Mouse (Mus musculus): ENCODE data around the gene Gramd1a. TPM values are rescaled to one million over a fixed set of nuclear protein-coding genes. Genes with fewer than 3 reads are reported as not detected.
A peak's percentile ranks its signal among the peaks of the same experiment; 100 is the strongest.

The Gramd1a gene
- polyA plus RNA-seq, 1 experiment from 2014 or later = 74.5 TPM

DNA sequence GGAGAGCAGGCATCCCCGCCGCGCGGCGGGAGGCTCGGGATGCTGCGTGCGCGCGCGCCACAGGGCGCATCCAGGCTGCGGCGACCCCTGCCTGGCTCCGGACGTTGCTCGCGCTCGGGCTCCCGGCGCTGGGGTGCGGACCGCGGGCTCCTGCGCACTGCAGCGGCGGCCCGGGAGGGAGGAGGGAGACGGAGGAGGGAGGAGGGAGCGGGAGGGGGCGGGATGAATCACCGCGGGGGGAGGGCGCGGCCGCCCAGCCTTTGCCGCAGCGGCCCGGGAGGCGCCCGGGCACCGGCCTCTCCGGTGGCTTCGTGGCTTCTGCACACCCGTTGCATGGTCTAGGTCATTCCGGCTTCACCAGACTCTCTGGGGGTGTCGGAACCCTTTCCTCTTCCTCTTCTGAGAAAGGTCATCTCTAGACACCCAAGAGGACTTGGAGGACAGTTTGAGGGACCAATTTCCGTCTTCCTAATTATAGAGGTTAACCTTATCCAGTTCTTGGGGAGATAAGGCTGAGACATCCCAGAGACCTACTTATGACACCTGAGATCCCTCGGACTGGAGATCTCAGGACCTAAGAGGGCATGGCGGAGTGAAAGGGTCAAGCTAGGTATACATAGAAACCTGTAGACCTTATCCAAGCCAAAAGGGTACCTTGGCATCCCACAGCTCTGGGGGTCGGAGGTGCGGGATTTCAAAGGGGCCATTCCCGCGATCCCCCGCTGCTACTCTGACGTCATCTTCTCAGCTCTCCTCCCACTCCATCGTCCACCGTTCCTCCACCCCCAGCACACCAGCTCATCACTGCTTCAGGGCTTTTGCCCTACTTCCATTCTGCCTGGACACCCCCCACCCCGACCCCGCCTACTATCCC is 28.6 kb downstream of the Gramd1a start, which contains the start of gene Scn1b:
Scn1b (minus strand) TSS at position 153 of the 874 bp plus-strand sequence.
- no peak for DNase-seq (ENCODE audit: extremely low spot score, low spot score)
- Histone ChIP-seq H3K27ac (peak within 1 kb of the TSS; percentile 58; the same call in 1 of the 2 replicates), H3K27me3 (ENCODE audit: poor library complexity, severe bottlenecking) (peaks cover 55% of the 10 kb centered on the region), H3K9me3 (no peaks in the 10 kb centered on the region), H3K36me3 (replicated peaks) (peaks cover 41% of the 10 kb centered on the region), H3K4me1 (peaks cover 17% of the 10 kb centered on the region), H3K4me3 (peak within 1 kb of the TSS; percentile 62)
- WGBS = 1% methylated on average over 52 of the region's 60 CpGs

GRCm38 (mm10) chr7:31126211-31126751 is 29.4 kb downstream of the Gramd1a start:
- 1% methylated on average over 53 of the region's 53 CpGs for WGBS
- H3K27me3 ChIP-seq (ENCODE audit: poor library complexity, severe bottlenecking) = peaks cover 55% of the 10 kb centered on the region
- DNase-seq (ENCODE audit: extremely low spot score, low spot score) = no peak
- H3K4me1 ChIP-seq = peaks cover 17% of the 10 kb centered on the region
- peak overlapping the region; percentile 62 for H3K4me3 ChIP-seq
- no peaks in the 10 kb centered on the region for H3K9me3 ChIP-seq
- peaks cover 33% of the 10 kb centered on the region for H3K36me3 ChIP-seq (replicated peaks)
- H3K27ac ChIP-seq = peak overlapping the region; percentile 58; the same call in 1 of the 2 replicates

DNA sequence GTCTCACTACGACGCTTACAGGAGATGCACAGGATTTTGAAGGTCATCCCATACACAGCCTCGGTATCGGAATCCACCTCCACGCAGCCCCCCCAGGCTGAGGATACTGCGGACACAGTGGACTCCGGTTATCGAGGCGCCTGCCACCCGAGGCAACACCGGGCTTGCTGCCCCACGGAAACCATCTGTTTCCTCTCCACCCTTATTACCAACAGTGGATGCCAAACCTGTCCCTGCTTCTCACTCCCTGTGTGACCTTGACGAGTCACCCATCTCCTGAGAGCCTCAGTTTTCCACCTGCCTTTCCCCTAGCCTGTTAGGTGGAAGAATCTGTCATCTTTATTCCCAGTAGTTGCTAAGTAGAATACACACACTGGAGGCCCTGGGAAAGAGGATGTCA is 30.6 kb downstream of the Gramd1a start:
- Histone ChIP-seq H3K4me3 (no peak overlapping the region), H3K4me1 (peaks cover 17% of the 10 kb centered on the region), H3K27me3 (ENCODE audit: poor library complexity, severe bottlenecking) (peaks cover 55% of the 10 kb centered on the region), H3K36me3 (replicated peaks) (peaks cover 22% of the 10 kb centered on the region), H3K9me3 (no peaks in the 10 kb centered on the region), H3K27ac (no peak overlapping the region)
- DNase-seq (ENCODE audit: extremely low spot score, low spot score) = no peak
- WGBS = 85% methylated on average over 13 of the region's 13 CpGs

DNA sequence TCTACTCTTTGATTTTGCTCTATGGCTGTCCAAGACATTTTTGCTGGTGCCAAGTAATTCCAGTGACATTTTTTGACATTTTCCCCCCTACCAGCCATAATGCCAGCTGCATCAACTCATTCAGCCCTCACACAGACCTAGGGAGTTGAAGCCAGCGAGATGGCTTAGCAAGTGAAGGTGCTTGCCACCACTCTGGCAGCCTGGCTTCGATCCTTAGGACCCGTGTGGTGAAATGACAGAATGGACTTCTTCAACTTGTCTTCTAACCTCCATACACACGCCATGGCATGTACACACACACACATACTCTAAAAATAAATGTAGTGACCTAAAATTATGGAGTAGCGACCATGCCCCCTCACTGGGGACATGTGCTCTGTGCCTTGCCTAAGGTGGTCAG is 31.3 kb downstream of the Gramd1a start:
- peaks cover 17% of the 10 kb centered on the region for H3K4me1 ChIP-seq
- no peak overlapping the region for H3K27ac ChIP-seq
- WGBS = 86% methylated on average over 5 of the region's 5 CpGs
- no peak overlapping the region for H3K4me3 ChIP-seq
- no peak for DNase-seq (ENCODE audit: extremely low spot score, low spot score)
- peaks cover 14% of the 10 kb centered on the region for H3K36me3 ChIP-seq (replicated peaks)
- no peaks in the 10 kb centered on the region for H3K9me3 ChIP-seq
- peaks cover 55% of the 10 kb centered on the region for H3K27me3 ChIP-seq (ENCODE audit: poor library complexity, severe bottlenecking)

GRCm38 (mm10) chr7:31123697-31124096 is 32.0 kb downstream of the Gramd1a start:
- WGBS = 86% methylated on average over 3 of the region's 3 CpGs
- H3K4me1 ChIP-seq = peaks cover 17% of the 10 kb centered on the region
- H3K9me3 ChIP-seq = no peaks in the 10 kb centered on the region
- DNase-seq (ENCODE audit: extremely low spot score, low spot score) = no peak
- no peak overlapping the region for H3K4me3 ChIP-seq
- H3K27me3 ChIP-seq (ENCODE audit: poor library complexity, severe bottlenecking) = peaks cover 48% of the 10 kb centered on the region
- no peak overlapping the region for H3K27ac ChIP-seq
- H3K36me3 ChIP-seq (replicated peaks) = peaks cover 8% of the 10 kb centered on the region

- no peak overlapping the region for H3K4me3 ChIP-seq
- peaks cover 17% of the 10 kb centered on the region for H3K4me1 ChIP-seq
These were observed 32.8 kb downstream of the Gramd1a start for GRCm38 (mm10) chr7:31122641-31123631.

DNA sequence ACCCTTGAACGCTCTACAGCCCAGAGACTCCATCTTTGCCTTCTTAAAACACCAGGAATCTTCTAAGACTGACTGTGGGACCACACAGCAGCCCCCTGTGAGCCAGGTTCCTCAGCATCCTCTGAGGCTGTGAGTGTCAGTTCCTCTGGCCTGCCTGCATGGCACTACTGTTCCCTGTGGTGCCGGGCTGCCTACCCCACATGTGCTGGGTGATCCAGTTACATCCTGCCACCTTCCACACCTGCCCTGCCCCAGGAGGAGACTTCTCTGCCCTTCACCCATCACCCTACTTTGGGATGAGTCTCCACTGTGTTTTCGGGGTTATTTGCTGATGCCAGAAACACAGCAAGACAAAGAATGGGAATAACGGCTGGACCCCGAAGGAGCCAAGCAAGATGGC is 36.1 kb downstream of the Gramd1a start:
- Histone ChIP-seq H3K9me3 (no peaks in the 10 kb centered on the region), H3K36me3 (replicated peaks) (no peaks in the 10 kb centered on the region), H3K27me3 (ENCODE audit: poor library complexity, severe bottlenecking) (peaks cover 30% of the 10 kb centered on the region), H3K4me3 (no peak overlapping the region), H3K27ac (no peak overlapping the region), H3K4me1 (peaks cover 24% of the 10 kb centered on the region)
- 85% methylated on average over 5 of the region's 5 CpGs for WGBS
- no peak for DNase-seq (ENCODE audit: extremely low spot score, low spot score)

More at GRCm38 (mm10) chr7:31122641-31123631, 32.8 kb downstream of the Gramd1a start:
- H3K9me3 ChIP-seq = no peaks in the 10 kb centered on the region
- peaks cover 40% of the 10 kb centered on the region for H3K27me3 ChIP-seq (ENCODE audit: poor library complexity, severe bottlenecking)
- H3K36me3 ChIP-seq (replicated peaks) = no peaks in the 10 kb centered on the region; the same call in 1 of the 2 replicates
- no peak for DNase-seq (ENCODE audit: extremely low spot score, low spot score)
- no peak overlapping the region for H3K27ac ChIP-seq
- WGBS = 91% methylated on average over 16 of the region's 16 CpGs

DNA sequence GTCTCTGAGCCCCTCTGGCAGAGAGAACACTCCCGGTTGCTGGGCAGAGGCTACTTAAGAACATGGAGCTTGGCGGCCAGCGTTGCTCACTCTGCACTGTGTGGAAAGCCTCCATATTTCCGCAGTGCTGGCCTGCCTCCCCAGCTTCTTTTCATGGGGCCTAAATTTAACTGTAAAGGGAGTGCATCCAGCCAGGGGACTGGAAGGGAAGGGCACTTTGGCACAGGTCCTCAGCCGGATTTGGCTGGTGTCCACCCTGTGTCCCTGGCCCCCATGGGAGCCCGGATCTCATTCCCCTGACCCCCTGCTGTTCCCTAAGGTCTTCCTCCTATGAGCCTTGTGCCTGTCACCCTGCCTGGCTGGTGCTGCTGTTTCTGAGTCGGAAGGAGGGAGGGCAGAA is 37.2 kb downstream of the Gramd1a start:
- no peak overlapping the region for H3K27ac ChIP-seq
- no peak overlapping the region for H3K4me3 ChIP-seq
- H3K36me3 ChIP-seq (replicated peaks) = no peaks in the 10 kb centered on the region
- no peak for DNase-seq (ENCODE audit: extremely low spot score, low spot score)
- peaks cover 32% of the 10 kb centered on the region for H3K27me3 ChIP-seq (ENCODE audit: poor library complexity, severe bottlenecking)
- 85% methylated on average over 7 of the region's 7 CpGs for WGBS
- no peaks in the 10 kb centered on the region for H3K9me3 ChIP-seq
- peaks cover 25% of the 10 kb centered on the region for H3K4me1 ChIP-seq

GRCm38 (mm10) chr7:31117465-31117864 is 38.2 kb downstream of the Gramd1a start:
- Histone ChIP-seq H3K27ac (no peak overlapping the region), H3K27me3 (ENCODE audit: poor library complexity, severe bottlenecking) (peaks cover 32% of the 10 kb centered on the region), H3K36me3 (replicated peaks) (no peaks in the 10 kb centered on the region), H3K4me1 (peaks cover 31% of the 10 kb centered on the region), H3K9me3 (no peaks in the 10 kb centered on the region), H3K4me3 (no peak overlapping the region)
- DNase-seq (ENCODE audit: extremely low spot score, low spot score) = no peak
- 92% methylated on average over 11 of the region's 11 CpGs for WGBS

- Histone ChIP-seq H3K27me3 (ENCODE audit: poor library complexity, severe bottlenecking) (peaks cover 32% of the 10 kb centered on the region), H3K36me3 (replicated peaks) (no peaks in the 10 kb centered on the region), H3K4me1 (peaks cover 38% of the 10 kb centered on the region), H3K9me3 (no peaks in the 10 kb centered on the region), H3K4me3 (peak overlapping the region; percentile 9), H3K27ac (peak overlapping the region; percentile 52; the same call in 1 of the 2 replicates)
- no peak for DNase-seq (ENCODE audit: extremely low spot score, low spot score)
- WGBS = 35% methylated on average over 16 of the region's 16 CpGs
These were observed 39.0 kb downstream of the Gramd1a start for GRCm38 (mm10) chr7:31116721-31117145.

- Histone ChIP-seq H3K27ac (peak overlapping the region; percentile 80), H3K9me3 (no peaks in the 10 kb centered on the region), H3K4me1 (peaks cover 42% of the 10 kb centered on the region), H3K36me3 (replicated peaks) (no peaks in the 10 kb centered on the region), H3K4me3 (0 out of 2 replicates have a peak overlapping the region, but pooled peaks have one; percentile 19), H3K27me3 (ENCODE audit: poor library complexity, severe bottlenecking) (peaks cover 32% of the 10 kb centered on the region)
- DNase-seq (ENCODE audit: extremely low spot score, low spot score) = peak; percentile 40
- 35% methylated on average over 17 of the region's 17 CpGs for WGBS
These were observed 40.1 kb downstream of the Gramd1a start for GRCm38 (mm10) chr7:31115587-31116043.

- Histone ChIP-seq H3K27ac (peak within 1 kb of the TSS; percentile 80), H3K36me3 (replicated peaks) (no peaks in the 10 kb centered on the region)
These were observed 40.5 kb downstream of the Gramd1a start, which contains the start of gene Hpn for GRCm38 (mm10) chr7:31115182-31115581. Gene Hpn, minus strand, starts transcription at chr7:31115290.

More at GRCm38 (mm10) chr7:31115182-31115581, 40.5 kb downstream of the Gramd1a start, which contains the start of gene Hpn:
- Histone ChIP-seq H3K4me3 (0 out of 2 replicates have a peak within 1 kb of the TSS, but pooled peaks have one; percentile 19), H3K9me3 (no peaks in the 10 kb centered on the region), H3K4me1 (peaks cover 42% of the 10 kb centered on the region), H3K27me3 (ENCODE audit: poor library complexity, severe bottlenecking) (peaks cover 32% of the 10 kb centered on the region)
- 12% methylated on average over 15 of the region's 15 CpGs for WGBS
- DNase-seq (ENCODE audit: extremely low spot score, low spot score) = no peak

Data from forebrain, embryonic 10.5 days (tissue).